ENCODE assay signal across 27 mouse cellular contexts in the genomic region with DNA sequence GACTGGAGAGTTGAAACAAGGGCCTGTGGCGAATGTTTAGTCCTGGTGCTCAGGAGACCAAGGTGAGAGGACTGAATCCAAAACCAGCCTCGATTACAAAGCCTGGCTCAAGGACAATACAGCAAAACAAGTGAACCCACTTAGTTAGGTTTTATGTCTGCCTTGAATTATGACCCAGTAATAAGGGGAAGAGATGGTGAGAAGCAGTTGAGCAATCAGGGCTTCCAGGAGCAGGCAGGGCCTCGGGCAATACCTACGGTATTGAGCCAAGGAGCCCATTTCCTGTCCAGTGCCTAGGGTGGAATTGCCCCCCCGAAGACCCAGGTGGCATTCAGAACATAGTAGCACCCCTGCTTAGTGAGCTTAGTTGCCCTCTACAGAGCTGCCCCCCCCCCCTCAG. TPM values are rescaled to one million over a fixed set of nuclear protein-coding genes. Genes with fewer than 3 reads are reported as not detected.
DNase-seq lines count a peak whose midpoint lies in the region; ATAC-seq and TF ChIP-seq lines count a peak whose summit lies in the region.
"Had no signal": no experiment of that assay in that cellular context is flagged by ENCODE, and none has a peak within 500 bp of the region (broad histone marks: within the 10 kb centered on the region; RNA-seq: fewer than 3 reads in every experiment).

No protein-coding gene starts in this region.

- H3K4me2 ChIP-seq in kidney, postnatal 0 days (ENCODE audit: low read length), result no peak overlapping the region
- H3K4me2 ChIP-seq in kidney, embryonic 14.5 days (replicated peaks; ENCODE audit: low read depth, low read length), result no peak overlapping the region
- H3K4me2 ChIP-seq in stomach, postnatal 0 days (replicated peaks; ENCODE audit: low read depth), result no peak overlapping the region
- H3K4me2 ChIP-seq: forebrain, embryonic 15.5 days; heart, embryonic 15.5 days; hindbrain, embryonic 12.5 days; liver, embryonic 15.5 days; lung, embryonic 14.5 days; neural tube, embryonic 15.5 days had no signal

- 68% methylated on average over 5 of the region's 5 CpGs for WGBS in kidney, postnatal 0 days
- whole genome bisulfite sequencing in kidney, embryonic 14.5 days, result 59% methylated on average over 5 of the region's 5 CpGs
- 60% methylated on average over 5 of the region's 5 CpGs for WGBS in stomach, postnatal 0 days

- no peak overlapping the region for H3K27ac ChIP-seq in kidney, postnatal 0 days
- H3K27ac ChIP-seq in kidney, embryonic 14.5 days (ENCODE audit: low read depth, low read length), result no peak overlapping the region
- H3K27ac ChIP-seq in stomach, postnatal 0 days (replicated peaks), result peak overlapping the region; percentile 20
- H3K27ac ChIP-seq: forebrain, embryonic 15.5 days; heart, embryonic 10.5 days; heart, embryonic 15.5 days; hindbrain, embryonic 12.5 days; liver, embryonic 15.5 days; neural tube, embryonic 15.5 days had no signal

- ATAC-seq in kidney, postnatal 0 days (replicated peaks; ENCODE audit: low FRiP score, low read depth), result 0 out of 2 replicates have a peak, but pooled peaks have one; percentile 33
- ATAC-seq in kidney, embryonic 14.5 days (ENCODE audit: low FRiP score, low TSS enrichment), result no peak
- ATAC-seq in stomach, postnatal 0 days (ENCODE audit: low FRiP score, low TSS enrichment), result no peak
- ATAC-seq: forebrain, embryonic 15.5 days; intestine, postnatal 0 days had no signal

- H3K36me3 ChIP-seq in kidney, postnatal 0 days (ENCODE audit: insufficient read depth, low read length), result peaks cover 18% of the 10 kb centered on the region
- H3K36me3 ChIP-seq in kidney, embryonic 14.5 days (ENCODE audit: control insufficient read depth, insufficient read depth, low read length), result peaks cover 47% of the 10 kb centered on the region
- H3K36me3 ChIP-seq in stomach, postnatal 0 days (ENCODE audit: control insufficient read depth, insufficient read depth, low read length), result 0 out of 2 replicates have a peak, but pooled peaks cover 12% of the 10 kb centered on the region

- TF ChIP-seq CTCF in kidney, postnatal 0 days (IDR thresholded peaks at IDR 0.05; ENCODE audit: low read depth), result no peak
- no peak for TF ChIP-seq CTCF in stomach, postnatal 0 days (IDR thresholded peaks at IDR 0.05; ENCODE audit: low read depth)

- no peak for TF ChIP-seq EP300 in stomach, postnatal 0 days (optimal IDR thresholded peaks at IDR 0.05)

- no peaks in the 10 kb centered on the region for H3K4me1 ChIP-seq in kidney, postnatal 0 days (replicated peaks; ENCODE audit: insufficient read depth, low read length)
- no peaks in the 10 kb centered on the region for H3K4me1 ChIP-seq in kidney, embryonic 14.5 days (ENCODE audit: control insufficient read depth, insufficient read depth, low read length)
- H3K4me1 ChIP-seq in stomach, postnatal 0 days (replicated peaks; ENCODE audit: control insufficient read depth, insufficient read depth), result no peaks in the 10 kb centered on the region
- H3K4me1 ChIP-seq: forebrain, embryonic 15.5 days; heart, embryonic 10.5 days; heart, embryonic 15.5 days; hindbrain, embryonic 12.5 days; liver, embryonic 15.5 days; neural tube, embryonic 15.5 days had no signal

- no peaks in the 10 kb centered on the region for H3K9me3 ChIP-seq in kidney, postnatal 0 days (replicated peaks; ENCODE audit: low read length)
- no peaks in the 10 kb centered on the region for H3K9me3 ChIP-seq in kidney, embryonic 14.5 days (ENCODE audit: control insufficient read depth, low read length)
- no peaks in the 10 kb centered on the region for H3K9me3 ChIP-seq in stomach, postnatal 0 days (ENCODE audit: control insufficient read depth, low read length)
- H3K9me3 ChIP-seq: forebrain, embryonic 15.5 days; heart, embryonic 10.5 days; heart, embryonic 15.5 days; hindbrain, embryonic 12.5 days; liver, embryonic 15.5 days; neural tube, embryonic 15.5 days had no signal

- peak; percentile 25 for DNase-seq in adrenal gland, adult 2 months
- DNase-seq in adrenal gland, postnatal 14 days, result no peak
- DNase-seq in kidney, postnatal 0 days (ENCODE audit: low spot score), result no peak
- peak; percentile 38 for DNase-seq in adipocyte (ENCODE audit: low spot score)
- DNase-seq in stomach, postnatal 0 days (ENCODE audit: low spot score), result no peak
- no peak for DNase-seq in thymus, postnatal 0 days (ENCODE audit: low spot score)
- no peak for DNase-seq in layer of hippocampus, adult 8-10 months (ENCODE audit: low spot score in 2 of 2)
- DNase-seq: adrenal gland, adult 8-10 months; cerebellum, adult 8-10 months; cerebellum, postnatal 36 days; kidney, adult 9 months; kidney, postnatal 25 days; lung, embryonic 14.5 days; lung, postnatal 14 days; midbrain, embryonic 14.5 days; retina, postnatal 1 day; right cerebral cortex, postnatal 14 days; thymus, adult 18-20 months; thymus, postnatal 36 days had no signal

- no peak overlapping the region for H3K4me3 ChIP-seq in kidney, postnatal 0 days (replicated peaks; ENCODE audit: low read depth, low read length)
- H3K4me3 ChIP-seq in kidney, embryonic 14.5 days (ENCODE audit: low read length), result no peak overlapping the region
- no peak overlapping the region for H3K4me3 ChIP-seq in stomach, postnatal 0 days (ENCODE audit: low read depth, low read length)
- H3K4me3 ChIP-seq: forebrain, embryonic 15.5 days; heart, embryonic 10.5 days; heart, embryonic 15.5 days; hindbrain, embryonic 12.5 days; liver, embryonic 15.5 days; neural tube, embryonic 15.5 days had no signal

- H3K9ac ChIP-seq in kidney, postnatal 0 days (ENCODE audit: low read depth, low read length), result no peak overlapping the region
- no peak overlapping the region for H3K9ac ChIP-seq in kidney, embryonic 14.5 days (ENCODE audit: low read depth, low read length)
- H3K9ac ChIP-seq in stomach, postnatal 0 days (ENCODE audit: low read length), result no peak overlapping the region
- H3K9ac ChIP-seq: forebrain, embryonic 15.5 days; heart, embryonic 15.5 days; hindbrain, embryonic 12.5 days; liver, embryonic 15.5 days; lung, embryonic 14.5 days; neural tube, embryonic 15.5 days had no signal

- no peaks in the 10 kb centered on the region for H3K27me3 ChIP-seq in kidney, postnatal 0 days (ENCODE audit: insufficient read depth, low read length)
- H3K27me3 ChIP-seq in kidney, embryonic 14.5 days (ENCODE audit: control insufficient read depth, insufficient read depth, low read length), result no peaks in the 10 kb centered on the region
- H3K27me3 ChIP-seq in stomach, postnatal 0 days (ENCODE audit: control insufficient read depth, insufficient read depth, low read length), result no peaks in the 10 kb centered on the region
- H3K27me3 ChIP-seq: forebrain, embryonic 15.5 days; heart, embryonic 15.5 days; hindbrain, embryonic 12.5 days; liver, embryonic 15.5 days; neural tube, embryonic 15.5 days had no signal

RNA-seq across cellular contexts. Expression of a gene that starts 33.4 kb away (rescaled TPM):
- total RNA-seq in adrenal gland, adult 2 months (2021), result 10 to 100 TPM; 50.7 to 54.6 TPM
- polyA plus RNA-seq in adrenal gland, adult 2 months (2012; rRNA removed), result 22.7 and 33.7 TPM in 2 replicates
- total RNA-seq in adrenal gland, postnatal 14 days (2021), result 61.8 and 61.9 TPM in 2 replicates
- 109 and 119 TPM in 2 replicates for polyA plus RNA-seq in kidney, postnatal 0 days (2015; fragmentation: Nextera tagmentation; extraction: Ambion mirVana)
- 151 and 230 TPM in 2 replicates for polyA plus RNA-seq in kidney, embryonic 14.5 days (2014; fragmentation: Nextera tagmentation; extraction: Ambion mirVana)
- 59.5 and 59.8 TPM in 2 replicates for polyA plus RNA-seq in stomach, postnatal 0 days (2015; fragmentation: Nextera tagmentation; extraction: Ambion mirVana)
- polyA plus RNA-seq in thymus, postnatal 0 days (2015; fragmentation: Nextera tagmentation; extraction: Ambion mirVana), result 149 and 159 TPM in 2 replicates
- 10 to 100 TPM; 36.2 to 37.6 (median 37.0) TPM for total RNA-seq in layer of hippocampus, adult 8-10 months (2022)

RNA-seq across cellular contexts. Expression of a gene that starts 41.8 kb away (rescaled TPM):
- total RNA-seq in adrenal gland, adult 2 months (2021), result 100 to 1,000 TPM; 226 to 307 TPM
- polyA plus RNA-seq in adrenal gland, adult 2 months (2012; rRNA removed), result 679 and 685 TPM in 2 replicates
- 255 and 290 TPM in 2 replicates for total RNA-seq in adrenal gland, postnatal 14 days (2021)
- 495 and 517 TPM in 2 replicates for polyA plus RNA-seq in kidney, postnatal 0 days (2015; fragmentation: Nextera tagmentation; extraction: Ambion mirVana)
- 389 and 470 TPM in 2 replicates for polyA plus RNA-seq in kidney, embryonic 14.5 days (2014; fragmentation: Nextera tagmentation; extraction: Ambion mirVana)
- 508 and 530 TPM in 2 replicates for polyA plus RNA-seq in stomach, postnatal 0 days (2015; fragmentation: Nextera tagmentation; extraction: Ambion mirVana)
- 449 and 452 TPM in 2 replicates for polyA plus RNA-seq in thymus, postnatal 0 days (2015; fragmentation: Nextera tagmentation; extraction: Ambion mirVana)
- total RNA-seq in layer of hippocampus, adult 8-10 months (2022), result 100 to 1,000 TPM in 2 of 4 experiments, 10 to 100 TPM in 2; 82.1 to 124 (median 98.0) TPM

Comparison
In these comparisons a context has a peak if more than half of its experiments do, and no peak if none do; other contexts are left out.
1. DNase-seq: peak in adrenal gland, adult 2 months (single experiment) and adipocyte (single experiment); none in adrenal gland, postnatal 14 days (single experiment), kidney, postnatal 0 days (single experiment), stomach, postnatal 0 days (single experiment), thymus, postnatal 0 days (single experiment) and layer of hippocampus, adult 8-10 months (0 of 2).